Mouse (Mus musculus): ENCODE results near the gene Wwp2.

Gene Wwp2

GRCm38 (mm10) chr8:107435962-107436831, at the start of gene Wwp2:
Wwp2 (plus strand) TSS chr8:107436365.
- peak; percentile 71 to 74 for DNase-seq (ENCODE audit: low spot score in 2 of 2)

- no peak for DNase-seq (ENCODE audit: low spot score in 2 of 2)
Observed at GRCm38 (mm10) chr8:107386642-107387041, 49.5 kb upstream of the Wwp2 start.

- peak in 1 of 2 experiments; percentile 28 for DNase-seq (ENCODE audit: low spot score in 2 of 2)
Observed at GRCm38 (mm10) chr8:107387861-107388260, 48.3 kb upstream of the Wwp2 start.

- peak in 1 of 2 experiments; percentile 58 for DNase-seq (ENCODE audit: low spot score in 2 of 2)
Observed at GRCm38 (mm10) chr8:107389557-107389956, 46.6 kb upstream of the Wwp2 start.

GRCm38 (mm10) chr8:107390476-107391135, 45.6 kb upstream of the Wwp2 start:
- no peak for DNase-seq (ENCODE audit: low spot score in 2 of 2)

GRCm38 (mm10) chr8:107391136-107391516, 45.0 kb upstream of the Wwp2 start:
- DNase-seq (ENCODE audit: low spot score in 2 of 2) = no peak

- DNase-seq (ENCODE audit: low spot score in 2 of 2) = no peak
Observed at GRCm38 (mm10) chr8:107395397-107395796, 40.8 kb upstream of the Wwp2 start.

- DNase-seq (ENCODE audit: low spot score in 2 of 2) = no peak
Observed at GRCm38 (mm10) chr8:107396106-107396670, 40.0 kb upstream of the Wwp2 start.

GRCm38 (mm10) chr8:107397665-107398064, 38.5 kb upstream of the Wwp2 start:
- no peak for DNase-seq (ENCODE audit: low spot score in 2 of 2)

GRCm38 (mm10) chr8:107399495-107399894, 36.7 kb upstream of the Wwp2 start:
- DNase-seq (ENCODE audit: low spot score in 2 of 2) = no peak

- DNase-seq (ENCODE audit: low spot score in 2 of 2) = no peak
Observed at GRCm38 (mm10) chr8:107401866-107402265, 34.3 kb upstream of the Wwp2 start.

- DNase-seq (ENCODE audit: low spot score in 2 of 2) = peak; percentile 71 to 79
Observed at GRCm38 (mm10) chr8:107403038-107403781, 33.0 kb upstream of the Wwp2 start, which contains the start of gene Nqo1. Nqo1 (minus strand) TSS chr8:107403206.

- DNase-seq (ENCODE audit: low spot score in 2 of 2) = no peak
Observed at GRCm38 (mm10) chr8:107404057-107404456, 32.1 kb upstream of the Wwp2 start.

GRCm38 (mm10) chr8:107405935-107406334, 30.2 kb upstream of the Wwp2 start:
- DNase-seq (ENCODE audit: low spot score in 2 of 2) = no peak

- DNase-seq (ENCODE audit: low spot score in 2 of 2) = no peak
Observed at GRCm38 (mm10) chr8:107411391-107411790, 24.8 kb upstream of the Wwp2 start.

- DNase-seq (ENCODE audit: low spot score in 2 of 2) = no peak
Observed at GRCm38 (mm10) chr8:107412552-107412951, 23.6 kb upstream of the Wwp2 start.

- no peak for DNase-seq (ENCODE audit: low spot score in 2 of 2)
Observed at GRCm38 (mm10) chr8:107413881-107414280, 22.3 kb upstream of the Wwp2 start.

GRCm38 (mm10) chr8:107417001-107417400, 19.2 kb upstream of the Wwp2 start:
- DNase-seq (ENCODE audit: low spot score in 2 of 2) = no peak

- DNase-seq (ENCODE audit: low spot score in 2 of 2) = no peak
Observed at GRCm38 (mm10) chr8:107424176-107424575, 12.0 kb upstream of the Wwp2 start.

- peak; percentile 94 to 96 for DNase-seq (ENCODE audit: low spot score in 2 of 2)
Observed at GRCm38 (mm10) chr8:107424597-107425229, 11.5 kb upstream of the Wwp2 start, which contains the start of gene Nob1. Nob1 (minus strand) TSS chr8:107425051.

- no peak for DNase-seq (ENCODE audit: low spot score in 2 of 2)
Observed at GRCm38 (mm10) chr8:107425230-107425597, 11.0 kb upstream of the Wwp2 start.
